Mouse (Mus musculus): ENCODE data around the gene Ubtd2. TPM values are rescaled to one million over a fixed set of nuclear protein-coding genes. Genes with fewer than 3 reads are reported as not detected.

The Ubtd2 gene
- total RNA-seq, 2 experiments from 2014 or later = 65.6 to 68.6 TPM

DNA sequence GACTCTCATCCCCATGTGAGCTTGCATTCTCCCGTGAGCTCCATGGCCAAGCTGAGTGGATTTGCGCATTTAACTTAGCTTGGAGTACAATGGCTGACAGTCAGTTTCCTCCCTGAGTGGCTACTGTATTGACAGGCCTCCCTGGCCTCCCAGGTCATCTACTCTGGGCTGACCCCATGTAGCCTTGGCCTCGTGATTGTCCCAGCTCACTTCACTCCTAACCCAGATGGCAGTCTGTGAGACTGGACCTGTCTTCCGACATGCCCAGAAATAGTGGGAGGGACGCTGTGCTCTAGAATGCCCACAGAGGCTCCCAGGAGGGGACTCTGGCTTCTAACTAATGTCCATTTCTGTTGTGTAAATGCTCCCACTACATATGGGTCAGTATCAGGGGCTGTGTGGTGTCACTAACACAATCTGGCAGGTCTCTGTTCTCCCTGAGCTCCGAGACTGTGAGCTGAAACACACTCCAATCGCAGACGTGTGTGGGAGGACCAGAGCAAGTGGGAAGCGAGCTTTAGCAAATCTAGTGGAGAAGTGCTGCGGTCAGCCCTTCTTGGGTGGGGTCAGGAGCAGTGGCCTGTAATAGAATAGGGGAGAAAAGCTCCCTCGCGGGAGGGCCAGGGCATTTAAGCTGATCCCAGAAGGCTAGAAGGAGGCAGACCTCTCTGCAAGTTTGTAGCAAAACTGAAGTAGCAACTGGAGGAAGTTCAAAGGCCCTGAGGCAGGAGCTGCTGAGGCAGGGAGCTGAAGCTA is 105.0 kb downstream of the Ubtd2 start:
- no peak for DNase-seq
- intact Hi-C loops (cut with DNase I) = no loop called here

- intact Hi-C loops (cut with DNase I) = no loop called here
- DNase-seq = no peak
Observed at GRCm38 (mm10) chr11:32561465-32562355, 106.5 kb downstream of the Ubtd2 start.

- no peak for DNase-seq
- intact Hi-C loops (cut with DNase I) = no loop called here
Observed at GRCm38 (mm10) chr11:32562706-32563105, 107.5 kb downstream of the Ubtd2 start.

GRCm38 (mm10) chr11:32563660-32564059 is 108.5 kb downstream of the Ubtd2 start:
- no peak for DNase-seq
- intact Hi-C loops (cut with DNase I) = no loop called here

DNA sequence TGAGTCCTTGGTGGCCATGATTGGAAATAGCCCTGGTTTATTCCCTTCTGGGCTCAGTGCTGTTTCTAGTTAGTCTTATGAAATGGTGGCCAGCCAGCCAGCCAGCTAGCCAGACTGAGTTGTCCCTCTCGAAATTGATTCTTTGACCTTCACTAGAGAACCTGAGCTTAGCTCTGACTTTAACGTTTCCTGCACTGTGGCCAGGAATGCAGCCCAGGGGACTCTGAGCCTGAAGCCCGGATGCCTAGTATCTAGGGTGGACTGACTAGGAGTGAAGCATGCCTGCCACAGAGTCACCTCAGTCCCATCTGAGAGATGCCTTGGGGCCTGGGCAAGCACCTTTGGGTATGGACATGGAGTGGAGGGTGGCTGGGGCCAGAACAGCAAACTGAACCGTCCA is 109.5 kb downstream of the Ubtd2 start:
- intact Hi-C loops (cut with DNase I) = no loop called here
- no peak for DNase-seq

- intact Hi-C loops (cut with DNase I) = no loop called here
- DNase-seq = no peak
Observed at GRCm38 (mm10) chr11:32565088-32565487, 109.9 kb downstream of the Ubtd2 start.

DNA sequence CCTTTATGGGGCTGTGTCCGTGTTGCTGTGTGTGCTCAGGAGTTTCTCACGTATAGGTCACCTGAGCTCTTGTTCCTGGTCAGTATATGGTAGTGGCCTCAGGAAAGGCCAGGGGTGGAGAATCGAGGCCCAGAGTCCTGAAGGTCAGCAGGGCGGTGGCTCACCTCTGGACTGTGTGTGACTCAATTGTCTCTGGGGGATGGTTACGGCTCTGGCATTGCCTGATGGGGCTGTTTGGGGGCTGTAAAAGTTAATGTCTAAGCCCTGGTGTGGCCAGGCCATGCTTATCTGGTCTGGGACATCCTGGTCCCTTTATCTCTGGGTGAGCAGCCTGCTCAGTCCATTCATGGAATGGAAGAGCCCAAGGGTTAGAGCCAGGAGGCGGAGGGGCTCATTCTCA is 111.0 kb downstream of the Ubtd2 start:
- intact Hi-C loops (cut with DNase I) = no loop called here
- no peak for DNase-seq

Other genes with a start within 250 kb of the Ubtd2 start
- gene Snrnp25, start 250.0 kb upstream of the Ubtd2 start, total RNA-seq (2021) = 10 to 100 TPM; 20.3 to 21.6 TPM
- gene Rhbdf1, start 233.1 kb upstream of the Ubtd2 start, total RNA-seq (2021) = 10 to 100 TPM; 17.9 to 19.8 TPM
- 10 to 100 TPM; 21.5 to 22.5 TPM for gene Mpg, start 228.9 kb upstream of the Ubtd2 start, total RNA-seq (2021)
- gene Nprl3, start 187.7 kb upstream of the Ubtd2 start, total RNA-seq (2021) = 10 to 100 TPM; 51.0 to 57.6 TPM
- gene Hba-x, start 179.0 kb upstream of the Ubtd2 start, total RNA-seq (2021) = not detected
- gene Hba-a1, start 171.9 kb upstream of the Ubtd2 start, total RNA-seq (2021) = 100 to 1,000 TPM in 1 of 2 experiments, 10 to 100 TPM in 1; 42.1 to 158 TPM
- gene Hbq1b, start 168.4 kb upstream of the Ubtd2 start, total RNA-seq (2021) = 1 to 10 TPM; 3.4 to 5.2 TPM
- 100 to 1,000 TPM in 1 of 2 experiments, 10 to 100 TPM in 1; 33.9 to 114 TPM for gene Hba-a2, start 158.9 kb upstream of the Ubtd2 start, total RNA-seq (2021)
- gene Hbq1a, start 155.3 kb upstream of the Ubtd2 start, total RNA-seq (2021) = 1 to 10 TPM; 1.9 to 3.1 TPM
- gene Sh3pxd2b, start 107.5 kb upstream of the Ubtd2 start, total RNA-seq (2021) = 10 to 100 TPM; 43.8 to 48.2 TPM
- under 1 TPM; 0.54 to 0.99 TPM for gene Efcab9, start 76.7 kb downstream of the Ubtd2 start, total RNA-seq (2021)
- gene Stk10, start 77.9 kb downstream of the Ubtd2 start, total RNA-seq (2021) = 1 to 10 TPM; 7.2 to 7.9 TPM
- gene Fbxw11, start 187.4 kb downstream of the Ubtd2 start, total RNA-seq (2021) = 100 to 1,000 TPM; 124 to 127 TPM

Measured in left cerebral cortex, postnatal 4 days (tissue).